8 mouse cellular contexts compared by ENCODE assay signal in genomic region chr1:91251148-91251650, GRCm38 (mm10). TPM values are rescaled to one million over a fixed set of nuclear protein-coding genes. Genes with fewer than 3 reads are reported as not detected.
DNase-seq lines count a peak whose midpoint lies in the region; ATAC-seq and TF ChIP-seq lines count a peak whose summit lies in the region.

No protein-coding gene starts in this region.

- H3K4me1 ChIP-seq in lung, embryonic 14.5 days (ENCODE audit: insufficient read depth), result 0 out of 2 replicates have a peak, but pooled peaks cover 9% of the 10 kb centered on the region
- H3K4me1 ChIP-seq in cortical plate, adult 2 months (ENCODE audit: control insufficient read depth, insufficient read depth, low read length), result peaks cover 7% of the 10 kb centered on the region
- H3K4me1 ChIP-seq in hindbrain, embryonic 11.5 days (replicated peaks; ENCODE audit: control insufficient read depth, insufficient read depth, low read length), result peaks cover 4% of the 10 kb centered on the region
- peaks cover 18% of the 10 kb centered on the region for H3K4me1 ChIP-seq in lung, embryonic 16.5 days (replicated peaks; ENCODE audit: control insufficient read depth, insufficient read depth, low read length)

- ATAC-seq in lung, embryonic 14.5 days (ENCODE audit: insufficient read depth), result no peak
- no peak for ATAC-seq in hindbrain, embryonic 11.5 days (ENCODE audit: low FRiP score)
- no peak for ATAC-seq in lung, embryonic 16.5 days (ENCODE audit: low read depth)

- no peak overlapping the region for H3K27ac ChIP-seq in lung, embryonic 14.5 days (ENCODE audit: low read depth)
- H3K27ac ChIP-seq in cortical plate, adult 2 months (ENCODE audit: insufficient read depth, low read length), result no peak overlapping the region
- H3K27ac ChIP-seq in hindbrain, embryonic 11.5 days (ENCODE audit: low read depth, low read length), result no peak overlapping the region
- H3K27ac ChIP-seq in lung, embryonic 16.5 days (ENCODE audit: low read length), result no peak overlapping the region

- peak overlapping the region; percentile 73 for H3K4me2 ChIP-seq in lung, embryonic 14.5 days
- peak overlapping the region; percentile 88 for H3K4me2 ChIP-seq in hindbrain, embryonic 11.5 days (replicated peaks; ENCODE audit: low read depth, low read length)
- H3K4me2 ChIP-seq in lung, embryonic 16.5 days (ENCODE audit: low read depth, low read length), result peak overlapping the region; percentile 82

- TF ChIP-seq CTCF in lung, embryonic 14.5 days (IDR thresholded peaks at IDR 0.05; ENCODE audit: low read depth), result no peak
- no peak for TF ChIP-seq CTCF in cortical plate, adult 2 months (IDR thresholded peaks at IDR 0.05; ENCODE audit: extremely low read depth, insufficient read depth, low read length)

- TF ChIP-seq POLR2A in cortical plate, adult 2 months (IDR thresholded peaks at IDR 0.05; ENCODE audit: extremely low read depth, insufficient read depth, low read length), result no peak

- WGBS in lung, embryonic 14.5 days, result 37% methylated on average over 5 of the region's 5 CpGs
- 56% methylated on average over 5 of the region's 5 CpGs for WGBS in hindbrain, embryonic 11.5 days
- 35% methylated on average over 5 of the region's 5 CpGs for WGBS in lung, embryonic 16.5 days

- no peaks in the 10 kb centered on the region for H3K9me3 ChIP-seq in lung, embryonic 14.5 days (ENCODE audit: low read depth, low read length)
- H3K9me3 ChIP-seq in hindbrain, embryonic 11.5 days (ENCODE audit: control insufficient read depth, low read length), result no peaks in the 10 kb centered on the region
- no peaks in the 10 kb centered on the region for H3K9me3 ChIP-seq in lung, embryonic 16.5 days (ENCODE audit: control insufficient read depth, low read length)

- H3K27me3 ChIP-seq in lung, embryonic 14.5 days (ENCODE audit: insufficient read depth, low read length), result no peaks in the 10 kb centered on the region
- H3K27me3 ChIP-seq in hindbrain, embryonic 11.5 days (ENCODE audit: control insufficient read depth, insufficient read depth, low read length), result no peaks in the 10 kb centered on the region
- H3K27me3 ChIP-seq in lung, embryonic 16.5 days (ENCODE audit: control insufficient read depth, insufficient read depth, low read depth, low read length), result no peaks in the 10 kb centered on the region

- DNase-seq in lung, embryonic 14.5 days, result no peak
- no peak for DNase-seq in lung, postnatal 14 days
- no peak for DNase-seq in hindbrain, embryonic 11.5 days (ENCODE audit: low spot score)
- DNase-seq in frontal cortex, postnatal 36 days (ENCODE audit: low spot score in 2 of 2), result no peak
- DNase-seq in ovary, postnatal 36 days (ENCODE audit: low spot score), result no peak
- DNase-seq in right cerebral cortex, postnatal 4 days, result no peak

- H3K36me3 ChIP-seq in lung, embryonic 14.5 days (ENCODE audit: insufficient read depth), result peaks cover 5% of the 10 kb centered on the region; the same call in 1 of the 2 replicates
- H3K36me3 ChIP-seq in hindbrain, embryonic 11.5 days (ENCODE audit: control insufficient read depth, insufficient read depth, low read length), result no peaks in the 10 kb centered on the region
- peaks cover 4% of the 10 kb centered on the region; the same call in 1 of the 2 replicates for H3K36me3 ChIP-seq in lung, embryonic 16.5 days (ENCODE audit: control insufficient read depth, insufficient read depth, low read length)

- H3K4me3 ChIP-seq in lung, embryonic 14.5 days (ENCODE audit: low read depth, low read length), result peak overlapping the region; percentile 99
- peak overlapping the region; percentile 40 for H3K4me3 ChIP-seq in cortical plate, adult 2 months (ENCODE audit: insufficient read depth, low read length)
- peak overlapping the region; percentile 98 for H3K4me3 ChIP-seq in hindbrain, embryonic 11.5 days (ENCODE audit: low read depth, low read length)
- peak overlapping the region; percentile 98 for H3K4me3 ChIP-seq in lung, embryonic 16.5 days (ENCODE audit: low read length)

- H3K9ac ChIP-seq in lung, embryonic 14.5 days, result peak overlapping the region; percentile 90
- H3K9ac ChIP-seq in hindbrain, embryonic 11.5 days (ENCODE audit: low read depth, low read length), result peak overlapping the region; percentile 96
- peak overlapping the region; percentile 95 for H3K9ac ChIP-seq in lung, embryonic 16.5 days (ENCODE audit: low read length)

RNA-seq across cellular contexts. Expression of gene Ube2f, which starts 1.1 kb away (rescaled TPM):
- 77.9 and 78.0 TPM in 2 replicates for polyA plus RNA-seq in lung, embryonic 14.5 days (2014; fragmentation: Nextera tagmentation; extraction: Ambion mirVana)
- polyA plus RNA-seq in cortical plate, adult 2 months (2012; rRNA removed), result 60.0 and 65.7 TPM in 2 replicates
- 88.9 and 95.2 TPM in 2 replicates for polyA plus RNA-seq in hindbrain, embryonic 11.5 days (2014; fragmentation: Nextera tagmentation; extraction: Ambion mirVana)
- 60.8 and 65.7 TPM in 2 replicates for polyA plus RNA-seq in lung, embryonic 16.5 days (2015; fragmentation: Nextera tagmentation; extraction: Ambion mirVana)

RNA-seq across cellular contexts. Expression of gene Scly, which starts 46.9 kb away (rescaled TPM):
- 11.8 and 12.3 TPM in 2 replicates for polyA plus RNA-seq in lung, embryonic 14.5 days (2014; fragmentation: Nextera tagmentation; extraction: Ambion mirVana)
- polyA plus RNA-seq in cortical plate, adult 2 months (2012; rRNA removed), result 18.4 and 20.6 TPM in 2 replicates
- polyA plus RNA-seq in hindbrain, embryonic 11.5 days (2014; fragmentation: Nextera tagmentation; extraction: Ambion mirVana), result 12.0 and 13.8 TPM in 2 replicates
- polyA plus RNA-seq in lung, embryonic 16.5 days (2015; fragmentation: Nextera tagmentation; extraction: Ambion mirVana), result 16.7 and 19.0 TPM in 2 replicates

Comparison
In these comparisons a context has a peak if more than half of its experiments do, and no peak if none do; other contexts are left out.
1. H3K4me3 ChIP-seq: peak in every context shown above with its lines; median percentile 99 in lung, embryonic 14.5 days; 98 in hindbrain, embryonic 11.5 days; 98 in lung, embryonic 16.5 days; 40 in cortical plate, adult 2 months.